Mouse (Mus musculus) thymus, adult 2 months (tissue): ENCODE measurements around the gene Gcc2.

Experiments used
- CTCF ChIP-seq: fragments of 200-500 bp; IDR thresholded peaks from 2 replicates; pipeline ENCODE4 v1.5.1; 2012; ENCODE audit warnings: mild to moderate bottlenecking, control low read depth, low read length, moderate library complexity, borderline replicate concordance; ENCODE audit not compliant: control insufficient read depth, poor library complexity, insufficient read depth; ENCODE audit errors: extremely low read depth
- POLR2A ChIP-seq: fragments of 200-500 bp; IDR thresholded peaks from 2 replicates; pipeline ENCODE4 v1.6.1; 2012; ENCODE audit warnings: mild to moderate bottlenecking, low read length, control low read depth, moderate library complexity; ENCODE audit not compliant: control insufficient read depth, poor library complexity, insufficient read depth; ENCODE audit errors: extremely low read depth

DNA sequence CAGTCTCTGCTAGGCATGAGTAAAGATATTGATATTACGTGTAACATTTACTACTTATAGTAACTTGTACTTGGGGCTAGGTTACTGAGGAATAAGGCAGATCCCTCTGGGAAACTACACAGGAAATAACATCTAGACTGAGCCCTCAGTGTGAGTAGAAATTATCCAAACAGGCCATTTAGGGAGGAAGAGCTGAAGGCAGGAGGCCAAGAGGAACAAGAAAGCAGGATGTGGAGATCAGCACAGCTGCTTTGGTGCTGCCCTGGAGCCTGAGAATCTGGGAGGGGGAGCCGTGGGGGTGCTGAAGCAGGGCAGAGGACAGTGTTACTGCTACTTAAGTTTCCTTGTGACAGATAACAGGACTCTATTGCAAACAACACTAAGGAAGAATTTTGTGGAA is 86.4 kb downstream of the Gcc2 start:
- TF ChIP-seq POLR2A = no peak
- no peak for TF ChIP-seq CTCF
